Mouse (Mus musculus) megakaryocyte, embryonic 14.5 days (primary cell): ENCODE measurements at regions not wholly inside any gene's neighbourhood (a gene's known extent, or its start where the extent isn't known, plus 50 kb on each side); places are given as distances from the start of the nearest gene placed in this dataset.

ENCODE experiments used
- FLI1 ChIP-seq: IDR thresholded peaks from 2 replicates; pipeline ENCODE4 v1.6.1; 2012; ENCODE audit warnings: low read length, inconsistent platforms, mixed read lengths
- GATA1 ChIP-seq: IDR thresholded peaks from 3 replicates; pipeline ENCODE4 v1.6.1; 2012; ENCODE audit warnings: mixed read lengths, low read length, inconsistent platforms, borderline replicate concordance

DNA sequence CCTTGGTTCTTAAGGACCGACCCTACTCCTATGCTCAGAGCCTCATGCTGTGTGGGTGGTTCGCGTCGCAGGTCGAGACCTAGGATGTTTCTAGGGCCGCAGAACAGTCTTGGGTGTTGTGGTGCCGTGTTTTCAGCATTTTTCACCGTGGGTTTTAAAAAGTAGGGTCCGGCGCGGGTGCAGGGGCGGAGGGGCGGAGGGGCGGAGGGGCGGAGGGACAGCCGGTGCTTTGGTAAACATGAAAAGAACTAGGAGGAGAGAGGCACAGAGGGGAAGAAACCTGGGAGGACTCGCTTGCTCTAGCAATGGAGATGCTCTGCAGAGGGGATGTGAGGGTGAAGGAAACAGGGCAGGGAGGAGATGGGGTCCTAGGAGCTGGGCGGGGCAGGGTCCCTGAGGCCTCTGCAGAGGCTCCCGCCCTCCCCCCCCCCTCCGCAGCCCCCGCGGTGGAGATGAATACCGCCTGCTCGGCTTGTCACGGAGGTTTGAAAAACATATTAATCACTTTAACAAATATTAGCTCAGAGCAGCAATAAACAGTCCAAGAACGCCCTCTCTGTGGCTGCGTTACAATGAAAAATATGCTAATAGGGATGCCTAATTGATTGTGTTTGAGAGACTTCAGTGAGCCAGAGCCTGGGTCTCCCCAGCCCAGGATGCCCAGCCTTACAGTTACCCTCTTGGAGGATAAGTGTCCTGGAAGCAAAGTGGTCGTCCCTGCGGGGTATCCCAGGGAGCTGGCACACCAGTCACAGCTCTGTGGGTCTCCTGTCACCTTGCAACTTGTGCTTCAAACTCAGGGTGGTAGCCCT is 94.0 kb upstream of the Gm26897 start:
- TF ChIP-seq GATA1 (no peak), FLI1 (no peak)
